Mouse (Mus musculus) adrenal gland (tissue): ENCODE data around the gene Fryl.
"Not testable (repeated sequence)": the region's sequence is repeated elsewhere in the genome, so short reads cannot be mapped to it uniquely, and the experiment has no call there.

ENCODE experiments used
- intact Hi-C: fragments of 180-260 bp; cut with DNase I; formaldehyde crosslinking; loops from one replicate; pipeline ENCODE4 v1.15.1; 2025

Gene Fryl

DNA sequence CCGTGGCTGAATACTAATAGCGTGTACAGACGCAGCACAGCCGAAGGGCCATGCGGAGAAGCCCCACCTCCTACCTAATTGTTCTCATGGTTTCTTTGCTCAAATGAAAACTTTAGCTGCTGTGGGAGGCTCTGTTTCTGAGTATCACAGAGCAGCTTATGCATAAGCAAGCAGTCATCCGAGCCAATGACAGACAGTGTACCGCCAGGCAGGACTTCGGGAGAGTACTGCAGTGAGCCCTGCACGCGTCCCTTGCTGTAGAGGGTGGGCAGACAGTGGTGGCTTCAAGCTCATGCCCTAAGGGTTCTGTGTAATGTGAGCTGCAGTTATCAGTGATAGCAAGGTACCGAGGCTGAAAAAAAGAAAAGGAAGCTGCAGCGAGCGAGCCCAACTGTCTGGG lies 227.8 kb downstream of the Fryl start:
- intact Hi-C loops = no loop called here

DNA sequence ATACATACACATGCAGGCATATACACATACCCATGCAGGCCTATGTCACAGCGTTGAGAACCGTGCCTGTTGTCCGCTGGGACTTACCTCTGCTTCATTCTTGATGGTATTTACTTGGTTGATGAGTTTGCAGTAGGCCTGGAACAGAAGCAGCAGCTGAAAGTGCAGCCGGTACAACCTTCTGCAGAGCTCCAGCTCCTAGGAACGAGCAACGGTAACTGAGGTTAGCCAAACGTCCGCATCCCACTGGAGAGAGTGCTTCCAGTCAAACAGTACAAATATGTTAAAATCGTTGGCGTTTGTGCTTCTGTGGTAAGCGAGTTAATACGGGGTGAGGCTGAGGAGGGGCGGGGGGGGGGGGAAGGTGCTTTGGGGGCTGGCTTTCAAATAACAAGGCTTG lies 232.6 kb downstream of the Fryl start:
- intact Hi-C loops = no loop called here

DNA sequence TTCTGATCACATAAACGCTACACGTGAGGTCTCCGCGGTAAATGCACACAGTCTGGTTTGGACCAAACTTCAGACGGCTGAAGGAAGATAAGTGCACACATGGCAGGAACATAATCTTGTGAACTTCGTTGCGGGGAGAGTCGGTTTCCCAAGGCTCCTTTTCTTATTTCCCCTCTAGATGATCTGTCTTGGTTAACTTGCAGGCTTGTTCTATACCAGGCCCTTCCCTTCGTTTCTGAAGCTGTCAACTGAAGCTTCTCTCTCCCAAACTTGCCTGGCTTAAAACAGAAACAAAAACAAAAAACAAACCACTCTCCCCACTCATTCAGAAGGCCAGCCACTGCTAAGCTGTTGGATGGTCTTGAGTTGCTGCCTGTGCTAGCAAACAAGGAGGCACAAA lies 241.7 kb downstream of the Fryl start:
- intact Hi-C loops = no loop called here

DNA sequence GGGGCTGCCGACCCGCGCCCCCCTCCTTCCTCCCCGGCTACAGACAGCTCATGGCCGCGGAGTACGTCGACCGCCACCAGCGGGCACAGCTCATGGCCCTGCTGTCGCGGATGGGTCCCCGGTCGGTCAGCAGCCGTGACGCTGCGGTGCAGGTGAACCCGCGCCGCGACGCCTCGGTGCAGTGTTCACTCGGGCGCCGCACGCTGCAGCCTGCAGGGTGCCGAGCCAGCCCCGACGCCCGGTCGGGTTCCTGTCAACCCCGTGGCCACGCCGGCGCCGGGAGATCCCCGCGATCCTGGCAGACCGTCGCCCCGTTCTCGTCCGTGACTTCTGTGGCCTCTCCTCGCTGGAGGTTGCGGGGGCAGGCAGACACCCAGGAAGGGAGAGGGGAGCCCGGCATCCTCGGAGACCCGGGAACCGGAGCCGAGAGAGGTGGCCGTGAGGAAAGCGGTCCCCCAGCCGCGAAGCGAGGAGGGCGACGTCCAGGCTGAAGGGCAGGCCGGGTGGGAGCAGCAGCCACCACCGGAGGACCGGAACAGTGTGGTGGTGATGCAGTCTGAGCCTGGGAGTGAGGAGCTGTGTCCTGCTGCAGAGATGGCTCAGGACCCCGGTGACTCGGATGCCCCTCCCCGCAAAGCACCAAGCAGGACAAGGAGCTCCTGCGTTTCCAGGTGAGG lies 242.7 kb downstream of the Fryl start:
- intact Hi-C loops = not testable (repeated sequence)

DNA sequence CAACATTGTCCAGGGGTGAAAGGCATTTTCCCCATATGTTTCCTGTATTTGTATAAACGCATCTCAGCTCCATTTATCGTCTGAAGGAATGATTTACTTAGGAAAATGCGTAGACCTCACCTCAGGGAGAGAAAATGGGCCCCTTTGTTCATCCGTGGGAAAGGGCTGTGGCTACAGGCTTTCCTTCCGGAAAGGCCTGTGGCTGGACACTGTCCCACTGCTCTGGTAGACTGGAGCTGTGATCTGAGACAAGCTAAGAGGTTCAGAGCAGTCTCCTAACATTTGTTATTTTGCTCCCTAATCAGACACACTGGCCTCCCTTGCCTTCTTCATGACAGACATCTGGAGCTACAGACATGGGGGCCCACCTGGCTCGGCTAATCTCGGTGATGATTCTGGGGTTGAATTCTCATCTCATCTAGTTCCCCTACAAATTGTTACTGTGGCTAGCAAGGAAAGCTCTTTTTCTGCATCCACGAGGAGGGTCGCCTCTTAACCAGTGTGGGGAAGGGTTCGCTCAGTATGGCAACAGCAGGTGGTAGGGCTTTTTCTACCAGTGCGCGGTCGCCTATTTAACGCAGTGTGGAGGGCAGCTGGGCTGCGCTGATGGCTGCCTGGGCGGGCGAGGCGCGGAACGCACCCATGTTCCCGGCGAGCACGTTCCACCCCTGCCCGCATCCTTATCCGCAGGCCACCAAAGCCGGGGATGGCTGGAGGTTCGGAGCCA lies 243.4 kb downstream of the Fryl start:
- intact Hi-C loops = not testable (repeated sequence)

DNA sequence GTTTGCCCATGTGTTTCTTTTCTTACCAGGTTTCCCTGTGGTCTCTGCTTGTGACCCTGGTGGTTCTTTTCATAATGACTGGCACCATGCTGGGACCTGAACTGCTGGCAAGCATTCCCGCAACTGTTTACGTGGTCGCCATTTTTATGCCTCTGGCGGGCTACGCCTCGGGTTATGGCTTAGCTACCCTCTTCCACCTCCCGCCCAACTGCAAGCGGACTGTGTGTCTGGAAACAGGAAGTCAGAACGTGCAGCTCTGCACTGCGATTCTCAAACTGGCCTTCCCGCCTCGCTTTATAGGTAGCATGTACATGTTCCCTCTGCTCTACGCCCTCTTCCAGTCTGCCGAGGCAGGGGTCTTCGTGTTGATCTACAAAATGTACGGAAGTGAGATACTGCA lies 244.6 kb downstream of the Fryl start:
- intact Hi-C loops = not testable (repeated sequence)

DNA sequence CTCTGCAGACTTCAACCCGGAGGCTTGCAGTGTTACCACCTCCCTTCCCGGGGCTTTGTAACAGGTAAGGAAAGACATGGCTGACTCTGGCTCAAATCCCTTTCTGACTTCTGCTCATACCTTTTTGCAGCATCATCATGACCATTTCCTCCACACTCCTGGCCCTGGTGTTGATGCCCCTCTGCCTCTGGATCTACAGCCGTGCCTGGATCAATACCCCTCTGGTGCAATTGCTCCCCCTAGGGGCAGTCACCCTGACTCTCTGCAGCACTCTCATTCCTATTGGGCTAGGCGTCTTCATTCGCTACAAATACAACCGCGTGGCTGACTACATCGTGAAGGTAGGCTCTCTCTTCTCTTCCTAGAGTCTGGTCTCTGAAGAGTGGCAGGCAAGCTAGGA lies 248.2 kb downstream of the Fryl start:
- intact Hi-C loops = not testable (repeated sequence)

DNA sequence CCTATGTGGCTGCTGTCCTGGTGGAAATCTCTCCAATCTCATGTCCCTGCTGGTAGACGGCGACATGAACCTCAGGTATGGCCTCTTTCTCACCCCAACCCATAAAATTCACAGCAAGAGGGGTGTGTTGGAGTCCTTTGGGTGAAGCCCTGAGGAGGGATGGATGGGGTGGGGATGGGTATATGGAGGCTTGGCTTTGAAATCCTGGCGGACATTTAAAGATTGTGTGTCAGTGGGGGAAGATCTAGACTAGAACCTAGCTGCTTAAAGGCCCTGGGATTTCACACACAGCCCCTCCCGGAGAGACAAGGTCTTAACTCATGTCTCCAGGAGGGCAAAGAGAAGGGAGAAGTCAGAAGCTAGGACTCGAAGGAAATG lies 248.8 kb downstream of the Fryl start:
- intact Hi-C loops = no loop called here

DNA sequence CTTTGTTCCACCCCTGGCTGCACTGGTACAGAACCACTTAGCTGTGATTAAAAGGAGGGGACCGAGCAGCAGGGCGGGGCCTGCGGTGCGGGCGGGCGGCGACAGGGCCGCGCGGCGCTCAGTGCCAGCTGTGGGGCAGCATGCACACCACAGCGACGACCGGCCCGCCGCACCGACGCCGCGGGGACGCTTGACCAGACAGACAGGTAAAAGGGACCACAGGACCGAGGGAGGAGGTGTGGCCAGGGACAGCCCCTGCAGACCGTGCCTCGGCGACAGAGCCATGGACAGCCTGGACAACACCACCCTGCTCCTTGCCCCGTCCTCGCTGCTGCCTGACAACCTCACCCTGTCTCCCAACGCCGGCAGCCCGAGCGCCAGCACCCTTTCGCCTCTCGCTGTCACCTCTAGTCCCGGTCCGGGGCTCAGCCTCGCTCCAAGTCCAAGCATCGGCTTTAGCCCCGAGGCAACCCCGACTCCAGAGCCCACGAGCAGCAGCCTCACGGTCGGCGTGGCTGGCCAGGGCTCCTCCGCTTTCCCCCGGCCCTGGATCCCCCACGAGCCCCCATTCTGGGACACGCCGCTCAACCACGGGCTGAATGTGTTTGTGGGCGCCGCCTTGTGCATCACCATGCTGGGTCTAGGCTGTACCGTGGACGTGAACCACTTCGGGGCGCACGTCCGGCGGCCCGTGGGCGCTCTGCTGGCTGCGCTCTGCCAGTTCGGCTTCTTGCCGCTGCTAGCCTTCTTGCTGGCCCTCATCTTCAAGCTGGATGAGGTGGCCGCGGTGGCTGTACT lies 249.4 kb downstream of the Fryl start, which contains the start of gene Slc10a4:
Slc10a4 (plus strand) TSS at position 100 of the 798 bp plus-strand sequence.
- intact Hi-C loops = no loop called here

DNA sequence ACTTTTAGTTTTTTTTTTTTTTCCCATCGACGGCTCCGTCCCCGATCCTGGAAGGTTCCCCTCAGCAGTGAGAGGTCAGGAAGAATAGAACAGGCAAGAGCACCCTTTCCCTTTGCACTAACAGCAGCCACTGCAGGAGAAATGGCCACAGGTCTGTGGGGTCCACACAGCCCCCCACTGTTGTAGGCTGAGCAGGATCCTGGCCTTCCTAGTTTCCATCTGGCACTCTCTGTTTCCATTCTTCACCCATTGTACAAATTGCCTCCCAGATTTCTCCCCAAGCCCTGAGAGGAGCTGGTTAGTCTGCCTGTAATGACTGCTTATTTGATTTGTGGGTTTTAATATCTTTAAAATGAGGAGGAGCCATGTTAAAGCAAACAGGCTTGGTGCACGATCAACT lies 252.4 kb downstream of the Fryl start:
- intact Hi-C loops = no loop called here

DNA sequence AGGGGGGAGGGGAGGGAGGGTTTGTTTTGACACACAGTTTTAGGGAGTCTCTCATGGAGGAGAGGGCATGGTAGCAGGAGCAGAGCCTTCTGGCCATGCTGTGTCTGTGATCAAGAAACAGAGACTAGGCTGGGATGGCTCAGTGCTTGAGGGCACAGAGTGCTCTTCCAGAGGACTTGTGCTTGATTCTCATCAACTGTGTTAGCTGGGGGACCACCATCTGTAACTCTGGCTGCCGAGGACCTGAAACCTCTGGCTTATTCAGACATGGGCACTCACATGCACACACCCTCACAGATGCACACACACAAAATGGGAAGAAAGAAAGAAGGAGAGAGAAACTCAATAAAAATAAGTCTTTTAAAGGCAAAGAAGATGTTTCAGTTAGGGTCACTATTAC lies 257.9 kb downstream of the Fryl start:
- intact Hi-C loops = not testable (repeated sequence)

DNA sequence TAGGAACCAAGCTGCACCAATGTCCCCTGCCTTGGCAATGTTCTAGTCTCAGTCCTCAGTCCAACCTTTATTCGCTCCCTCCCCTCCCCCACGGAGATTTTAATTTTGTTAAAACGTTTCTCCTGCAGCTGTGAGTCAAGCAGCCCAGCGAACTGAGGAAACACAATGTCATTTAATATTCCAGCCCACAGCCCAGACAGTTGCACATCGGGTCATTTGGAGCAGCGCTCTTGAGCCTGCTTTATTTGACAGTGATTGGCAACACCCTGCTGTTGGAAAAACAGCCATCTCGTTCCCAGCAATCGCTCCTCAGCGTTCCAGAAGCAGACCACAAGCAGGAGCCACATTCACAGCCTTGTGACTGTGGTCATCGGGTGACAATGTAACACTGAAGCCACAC lies 261.0 kb downstream of the Fryl start:
- intact Hi-C loops = no loop called here

DNA sequence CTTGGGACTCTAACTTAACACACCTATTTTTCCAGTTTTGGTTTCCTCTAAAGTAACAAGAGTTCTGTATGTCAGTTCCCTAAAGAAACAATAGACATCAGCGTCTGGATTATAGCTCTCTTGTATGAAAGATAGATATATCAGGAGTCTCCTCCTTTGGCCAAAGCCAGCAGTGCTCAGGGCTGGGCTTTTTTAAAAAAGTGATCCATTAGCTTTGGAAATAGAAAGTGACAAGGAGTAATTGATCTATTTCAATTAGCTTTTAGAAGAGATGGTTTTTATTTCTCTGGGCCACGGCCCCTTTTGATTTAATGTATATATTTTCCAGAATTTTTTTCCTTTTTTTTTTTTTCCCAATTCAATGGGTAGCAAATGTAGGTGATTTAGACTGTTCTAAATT lies 261.5 kb downstream of the Fryl start:
- intact Hi-C loops = no loop called here

DNA sequence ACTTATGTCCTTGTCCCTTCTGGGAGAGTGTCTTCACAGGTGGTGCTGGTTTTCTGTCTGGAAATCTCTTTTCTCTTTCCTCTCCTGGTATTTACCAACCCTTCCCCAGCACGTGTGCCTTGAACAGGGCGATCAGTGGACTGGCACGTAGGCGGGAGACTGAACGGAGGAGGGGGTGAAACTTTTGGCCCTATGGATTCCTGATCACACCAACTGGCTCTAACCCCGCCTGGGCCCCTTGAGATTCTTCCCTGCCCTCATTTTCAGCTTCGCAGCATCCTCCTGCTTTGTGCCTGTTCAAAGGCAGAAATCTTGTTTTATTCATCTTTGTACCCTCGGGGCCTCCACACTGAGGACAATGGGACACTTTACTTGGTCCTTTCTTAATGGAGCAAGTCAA lies 262.0 kb downstream of the Fryl start:
- intact Hi-C loops = no loop called here

DNA sequence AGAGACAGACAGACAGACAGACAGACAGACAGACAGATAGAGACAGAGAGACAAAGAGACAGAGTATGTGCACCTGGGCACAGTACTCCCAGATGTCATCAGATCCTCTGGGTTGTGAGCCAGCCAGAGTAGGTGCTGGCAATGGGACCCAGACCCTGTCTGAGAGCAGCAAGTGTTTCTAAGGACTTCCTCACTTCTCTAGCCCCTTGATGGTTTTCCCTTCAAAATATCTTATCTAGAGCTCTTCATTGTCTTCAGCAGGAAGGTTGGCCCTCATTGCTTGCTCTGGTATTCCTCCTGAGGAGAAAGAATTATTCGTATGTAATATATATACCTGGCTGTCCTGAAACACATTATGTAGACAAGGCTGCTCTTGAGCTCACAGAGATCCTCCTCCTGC lies 263.9 kb downstream of the Fryl start:
- intact Hi-C loops = no loop called here

DNA sequence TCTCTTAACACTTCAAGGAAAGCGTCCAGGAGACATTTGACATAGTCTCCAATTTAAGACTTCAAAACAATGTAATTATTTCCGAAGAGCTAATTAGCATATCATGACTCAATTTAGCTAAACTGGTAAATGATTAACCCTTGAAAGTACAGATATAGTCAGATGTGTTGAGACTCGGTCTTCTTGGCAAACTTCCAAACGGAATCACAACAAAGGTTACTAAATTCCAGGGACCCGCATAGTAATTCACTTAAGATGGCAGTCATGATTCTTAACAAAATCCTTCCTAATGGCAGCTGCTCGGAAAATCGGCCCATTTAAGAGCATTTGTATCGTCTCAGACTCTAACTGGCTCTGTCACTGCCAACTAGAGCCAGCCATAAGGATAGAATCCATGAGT lies 266.7 kb downstream of the Fryl start:
- intact Hi-C loops = no loop called here

DNA sequence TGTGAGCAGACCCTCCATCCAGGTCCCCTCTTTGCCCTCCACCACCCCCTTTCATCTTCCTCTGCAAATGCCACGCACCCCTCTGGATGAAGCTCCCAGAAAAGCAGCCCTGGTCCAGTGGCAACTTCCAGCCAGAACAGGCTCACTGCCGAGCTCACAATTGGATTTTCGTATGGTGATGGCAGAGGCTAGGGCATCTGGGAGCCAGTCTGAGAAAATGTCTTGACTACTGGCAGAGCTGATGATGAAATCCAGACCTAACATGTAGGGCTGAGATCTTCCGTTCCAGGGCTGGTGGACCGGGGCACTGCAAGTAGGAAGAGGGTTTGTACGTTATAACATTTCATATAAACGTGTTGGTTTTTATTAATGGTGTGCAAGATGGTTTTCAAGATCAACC lies 268.6 kb downstream of the Fryl start:
- intact Hi-C loops = no loop called here

DNA sequence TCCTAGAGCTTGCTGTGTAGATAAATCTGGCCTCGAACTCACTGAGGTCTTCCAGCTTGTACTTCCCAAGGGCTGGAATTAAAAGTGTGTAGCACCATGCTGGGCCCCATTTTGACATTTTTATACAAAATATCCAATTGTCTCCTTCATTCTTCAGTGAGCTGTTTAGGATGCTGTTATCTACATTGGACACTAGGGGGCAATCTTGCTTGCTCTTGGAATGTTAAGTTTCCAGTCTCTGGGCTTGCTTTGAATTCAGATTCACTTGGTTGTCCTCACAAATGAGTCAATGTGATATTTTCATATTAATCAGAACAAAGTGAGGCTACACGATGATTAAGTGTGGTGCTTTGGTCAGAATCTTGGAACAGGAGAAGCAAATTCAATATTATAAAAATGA lies 272.3 kb downstream of the Fryl start:
- intact Hi-C loops = loop anchor here (5.0 kb wide), 2 partner anchors 88 to 398 kb away; no protein-coding TSS in a partner anchor

DNA sequence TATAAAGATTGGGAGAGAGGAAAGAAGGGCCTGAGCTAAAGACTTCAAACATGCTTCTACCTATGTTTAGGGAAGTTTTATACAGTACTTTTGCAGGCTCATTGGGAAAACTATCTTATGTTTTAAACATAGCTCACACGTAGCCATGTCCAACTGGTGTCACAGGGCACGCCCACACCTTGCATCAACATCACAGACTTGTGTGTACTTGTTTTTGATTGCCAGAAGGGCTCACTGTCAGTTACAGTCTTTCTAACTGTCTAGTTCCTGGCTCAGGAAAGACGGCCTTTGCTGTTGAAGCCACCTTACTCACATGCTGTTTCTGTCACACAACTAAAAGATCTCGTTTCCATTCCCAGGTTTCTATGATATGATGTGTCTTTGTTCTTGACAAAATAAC lies 279.9 kb downstream of the Fryl start:
- intact Hi-C loops = no loop called here

DNA sequence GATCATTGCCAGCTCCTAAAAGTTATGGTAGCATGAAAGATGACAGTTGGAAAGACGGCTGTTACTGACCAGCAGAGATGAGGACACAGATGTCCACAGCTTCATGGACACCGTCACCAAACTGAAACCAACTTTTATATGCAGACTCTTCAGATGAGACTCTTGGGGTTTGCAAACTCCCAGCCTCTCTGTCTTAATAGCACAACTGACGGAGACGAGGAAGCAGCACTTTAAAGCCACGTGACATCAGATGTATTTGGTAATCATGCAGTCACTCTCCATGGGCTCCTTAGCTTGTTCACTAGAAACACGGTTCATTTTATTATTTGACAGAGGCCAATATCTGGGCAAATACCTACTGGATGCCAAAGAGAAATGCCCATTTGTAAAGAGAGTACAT lies 280.4 kb downstream of the Fryl start:
- intact Hi-C loops = no loop called here

DNA sequence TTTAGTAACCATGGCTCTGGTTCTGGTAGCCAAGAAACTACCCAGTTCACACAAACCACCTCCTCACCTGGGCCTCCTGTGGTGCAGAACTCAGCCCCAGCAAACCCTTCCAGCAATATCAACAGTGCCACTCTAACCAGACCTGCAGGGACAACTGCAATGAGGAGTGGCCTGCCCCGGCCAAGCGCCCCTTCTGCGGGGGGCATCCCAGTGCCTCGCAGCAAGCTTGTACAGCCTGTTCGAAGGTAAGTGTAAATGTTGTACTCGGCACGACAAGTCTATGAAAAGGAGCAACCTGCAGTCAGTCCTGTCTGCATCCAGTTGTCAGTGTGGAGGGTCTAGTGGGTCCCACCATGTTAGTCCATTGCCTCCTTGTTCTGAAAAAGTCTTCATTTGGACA lies 281.8 kb downstream of the Fryl start, which contains the start of gene Gm10135:
Gm10135 (minus strand) TSS at position 101 of the 400 bp plus-strand sequence.
- intact Hi-C loops = no loop called here

DNA sequence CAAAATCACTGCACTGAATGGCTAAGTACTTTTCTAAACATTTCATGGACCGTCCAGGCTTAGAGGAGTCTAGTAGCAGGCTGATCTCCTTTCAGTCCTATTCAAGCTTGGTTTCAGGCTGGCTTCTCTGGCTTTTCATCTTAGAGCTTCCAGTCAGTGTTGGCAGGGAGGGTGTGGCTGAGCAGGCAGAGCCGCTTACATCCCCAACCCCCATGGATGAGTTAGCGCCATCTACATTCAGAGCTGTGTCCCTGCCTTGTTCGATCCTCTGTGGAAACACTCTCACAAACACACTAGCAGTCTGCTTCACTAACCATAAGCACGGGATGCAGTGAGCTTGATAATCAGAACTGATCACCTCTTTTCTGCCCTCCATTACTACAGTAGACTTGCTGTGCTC lies 283.5 kb downstream of the Fryl start:
- intact Hi-C loops = no loop called here
